Mouse (Mus musculus): ENCODE data around the gene Ube2d3.

- TF ChIP-seq POLR2A (IDR thresholded peaks at IDR 0.05; ENCODE audit: low read depth, low read length) (no peak), CTCF (IDR thresholded peaks at IDR 0.05; ENCODE audit: borderline replicate concordance, insufficient read depth, low read length) (no peak)
Measured at GRCm38 (mm10) chr3:135411824-135412223, 26.1 kb upstream of the Ube2d3 start.
